Mouse (Mus musculus) spleen, adult 2 months (tissue): ENCODE measurements around the gene Cab39.

ENCODE experiments used
- CTCF ChIP-seq: fragments of 200-500 bp; IDR thresholded peaks from 2 replicates; pipeline ENCODE4 v1.5.1; 2011; ENCODE audit warnings: mild to moderate bottlenecking, inconsistent platforms; ENCODE audit not compliant: insufficient read depth, insufficient read length, insufficient replicate concordance; ENCODE audit errors: extremely low read depth
- POLR2A ChIP-seq: fragments of 200-500 bp; IDR thresholded peaks from 2 replicates; pipeline ENCODE4 v1.6.1; 2011; ENCODE audit warnings: low read depth, low read length, inconsistent platforms

DNA sequence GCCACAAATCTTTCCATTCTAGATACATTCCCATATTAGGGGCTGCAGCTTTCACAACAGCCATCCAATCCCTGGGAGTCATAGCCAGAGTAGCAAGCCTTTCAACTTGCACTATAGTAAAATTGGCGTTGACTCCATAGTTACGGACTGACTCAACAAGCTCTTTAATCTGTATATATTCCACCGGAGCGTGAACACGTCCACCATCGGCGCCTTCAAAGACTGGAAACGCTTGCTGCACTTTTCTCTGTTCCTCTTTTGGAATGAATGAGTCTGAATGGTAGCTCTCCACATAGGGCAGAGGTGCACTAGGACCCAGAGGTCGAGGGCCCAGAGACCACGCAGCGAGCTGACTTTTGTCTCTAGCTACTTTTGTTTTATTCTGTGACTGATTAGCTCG is 88.8 kb downstream of the Cab39 start:
- no peak for TF ChIP-seq POLR2A
- no peak for TF ChIP-seq CTCF
